ENCODE assay signal across 8 mouse cellular contexts in genomic region chr13:59555613-59556192, GRCm38 (mm10). TPM values are rescaled to one million over a fixed set of nuclear protein-coding genes. Genes with fewer than 3 reads are reported as not detected.
DNase-seq lines count a peak whose midpoint lies in the region; ATAC-seq and TF ChIP-seq lines count a peak whose summit lies in the region.
"Had no signal": no experiment of that assay in that cellular context is flagged by ENCODE, and none has a peak within 500 bp of the region (broad histone marks: within the 10 kb centered on the region; RNA-seq: fewer than 3 reads in every experiment).

No protein-coding gene starts in this region.

- DNase-seq in intestine, embryonic 14.5 days (ENCODE audit: low spot score) = no peak
- no peak for DNase-seq in hindbrain, postnatal 0 days (ENCODE audit: low spot score)
- no peak for DNase-seq in thymus, postnatal 10 days (ENCODE audit: low spot score in 2 of 2)
- DNase-seq in urinary bladder, adult 18-20 months (ENCODE audit: low spot score in 2 of 2) = no peak
- DNase-seq: layer of hippocampus, postnatal 36 days had no signal

- WGBS in intestine, embryonic 14.5 days = 65% methylated on average over 8 of the region's 8 CpGs
- 48% methylated on average over 8 of the region's 8 CpGs for WGBS in intestine, postnatal 0 days
- WGBS in embryonic facial prominence, embryonic 12.5 days = 81% methylated on average over 8 of the region's 8 CpGs
- 70% methylated on average over 8 of the region's 8 CpGs for WGBS in hindbrain, postnatal 0 days
- WGBS in midbrain, embryonic 16.5 days = 80% methylated on average over 8 of the region's 8 CpGs

- no peaks in the 10 kb centered on the region for H3K9me3 ChIP-seq in intestine, embryonic 14.5 days (ENCODE audit: control insufficient read depth, low read length)
- H3K9me3 ChIP-seq in intestine, postnatal 0 days (ENCODE audit: control insufficient read depth) = no peaks in the 10 kb centered on the region
- no peaks in the 10 kb centered on the region for H3K9me3 ChIP-seq in embryonic facial prominence, embryonic 12.5 days
- no peaks in the 10 kb centered on the region for H3K9me3 ChIP-seq in hindbrain, postnatal 0 days (ENCODE audit: low read length)
- H3K9me3 ChIP-seq in midbrain, embryonic 16.5 days (replicated peaks; ENCODE audit: control insufficient read depth, low read length, poor library complexity, severe bottlenecking) = no peaks in the 10 kb centered on the region

- TF ChIP-seq CTCF in intestine, postnatal 0 days (IDR thresholded peaks at IDR 0.05; ENCODE audit: low read depth) = no peak
- TF ChIP-seq CTCF in hindbrain, postnatal 0 days (IDR thresholded peaks at IDR 0.05; ENCODE audit: low read depth) = no peak

- H3K27ac ChIP-seq in intestine, embryonic 14.5 days (ENCODE audit: low read depth) = no peak overlapping the region
- H3K27ac ChIP-seq in intestine, postnatal 0 days (ENCODE audit: low read depth, low read length) = no peak overlapping the region
- H3K27ac ChIP-seq in embryonic facial prominence, embryonic 12.5 days = no peak overlapping the region
- no peak overlapping the region for H3K27ac ChIP-seq in hindbrain, postnatal 0 days
- H3K27ac ChIP-seq in midbrain, embryonic 16.5 days (ENCODE audit: low read length) = no peak overlapping the region

- no peaks in the 10 kb centered on the region for H3K36me3 ChIP-seq in intestine, embryonic 14.5 days (ENCODE audit: control insufficient read depth, insufficient read depth, low read length)
- no peaks in the 10 kb centered on the region for H3K36me3 ChIP-seq in intestine, postnatal 0 days (ENCODE audit: control insufficient read depth, insufficient read depth)
- H3K36me3 ChIP-seq in embryonic facial prominence, embryonic 12.5 days = no peaks in the 10 kb centered on the region
- no peaks in the 10 kb centered on the region for H3K36me3 ChIP-seq in hindbrain, postnatal 0 days (ENCODE audit: insufficient read depth, low read length)
- H3K36me3 ChIP-seq in midbrain, embryonic 16.5 days (ENCODE audit: control insufficient read depth, insufficient read depth, low read length) = no peaks in the 10 kb centered on the region

- H3K4me1 ChIP-seq in intestine, embryonic 14.5 days (replicated peaks; ENCODE audit: control insufficient read depth, insufficient read depth, low read length) = peaks cover 17% of the 10 kb centered on the region; the same call in 1 of the 2 replicates
- no peaks in the 10 kb centered on the region for H3K4me1 ChIP-seq in intestine, postnatal 0 days (replicated peaks; ENCODE audit: control insufficient read depth, insufficient read depth, low read length)
- H3K4me1 ChIP-seq in embryonic facial prominence, embryonic 12.5 days = peaks cover 4% of the 10 kb centered on the region; the same call in 1 of the 2 replicates
- H3K4me1 ChIP-seq in hindbrain, postnatal 0 days (ENCODE audit: insufficient read depth, low read length) = peaks cover 13% of the 10 kb centered on the region
- H3K4me1 ChIP-seq in midbrain, embryonic 16.5 days (ENCODE audit: control insufficient read depth, insufficient read depth, low read length) = peaks cover 22% of the 10 kb centered on the region

- H3K9ac ChIP-seq in intestine, embryonic 14.5 days (ENCODE audit: low read length) = no peak overlapping the region
- H3K9ac ChIP-seq in intestine, postnatal 0 days (ENCODE audit: low read depth, low read length) = no peak overlapping the region
- no peak overlapping the region for H3K9ac ChIP-seq in embryonic facial prominence, embryonic 12.5 days
- 0 out of 2 replicates have a peak overlapping the region, but pooled peaks have one; percentile 7 for H3K9ac ChIP-seq in hindbrain, postnatal 0 days (replicated peaks; ENCODE audit: low read length)
- H3K9ac ChIP-seq in midbrain, embryonic 16.5 days (ENCODE audit: low read depth, low read length) = 0 out of 2 replicates have a peak overlapping the region, but pooled peaks have one; percentile 2

- peak overlapping the region; percentile 95 for H3K4me2 ChIP-seq in intestine, embryonic 14.5 days (ENCODE audit: low read length)
- H3K4me2 ChIP-seq in intestine, postnatal 0 days (replicated peaks; ENCODE audit: low read depth) = no peak overlapping the region; the same call in 1 of the 2 replicates
- peak overlapping the region; percentile 95 for H3K4me2 ChIP-seq in embryonic facial prominence, embryonic 12.5 days (replicated peaks)
- H3K4me2 ChIP-seq in hindbrain, postnatal 0 days (ENCODE audit: low read depth, low read length) = peak overlapping the region; percentile 95
- peak overlapping the region; percentile 82 for H3K4me2 ChIP-seq in midbrain, embryonic 16.5 days (ENCODE audit: low read length)

- H3K4me3 ChIP-seq in intestine, embryonic 14.5 days (ENCODE audit: low read depth, low read length) = peak overlapping the region; percentile 71
- no peak overlapping the region for H3K4me3 ChIP-seq in intestine, postnatal 0 days (ENCODE audit: low read depth, low read length)
- peak overlapping the region; percentile 85; the same call in 1 of the 2 replicates for H3K4me3 ChIP-seq in embryonic facial prominence, embryonic 12.5 days
- peak overlapping the region; percentile 83 for H3K4me3 ChIP-seq in hindbrain, postnatal 0 days (ENCODE audit: low read length)
- H3K4me3 ChIP-seq in midbrain, embryonic 16.5 days (ENCODE audit: low read depth, low read length) = peak overlapping the region; percentile 88

- ATAC-seq in intestine, embryonic 14.5 days (replicated peaks; ENCODE audit: low FRiP score, low TSS enrichment, low read depth) = no peak
- ATAC-seq in intestine, postnatal 0 days = no peak
- no peak; the same call in 1 of the 2 replicates for ATAC-seq in embryonic facial prominence, embryonic 12.5 days (ENCODE audit: insufficient number of reproducible peaks, insufficient read depth, low FRiP score, low TSS enrichment)
- ATAC-seq in hindbrain, postnatal 0 days = no peak
- ATAC-seq in midbrain, embryonic 16.5 days = no peak

- no peaks in the 10 kb centered on the region for H3K27me3 ChIP-seq in intestine, embryonic 14.5 days (replicated peaks; ENCODE audit: control insufficient read depth, insufficient read depth, low read length)
- peaks cover 8% of the 10 kb centered on the region; the same call in 1 of the 2 replicates for H3K27me3 ChIP-seq in intestine, postnatal 0 days (replicated peaks; ENCODE audit: control insufficient read depth, insufficient read depth, low read length)
- H3K27me3 ChIP-seq in embryonic facial prominence, embryonic 12.5 days = no peaks in the 10 kb centered on the region
- no peaks in the 10 kb centered on the region for H3K27me3 ChIP-seq in hindbrain, postnatal 0 days (ENCODE audit: insufficient read depth, low read length)
- H3K27me3 ChIP-seq in midbrain, embryonic 16.5 days (ENCODE audit: control insufficient read depth, insufficient read depth, low read depth, low read length) = no peaks in the 10 kb centered on the region

RNA-seq across cellular contexts. Expression of gene Agtpbp1, which starts 29.3 kb away (rescaled TPM):
- polyA plus RNA-seq in intestine, embryonic 14.5 days (2014; fragmentation: Nextera tagmentation; extraction: Ambion mirVana) = 22.5 and 26.7 TPM in 2 replicates
- 7.3 TPM in 2 replicates for polyA plus RNA-seq in intestine, postnatal 0 days (2015; fragmentation: Nextera tagmentation; extraction: Ambion mirVana)
- polyA plus RNA-seq in embryonic facial prominence, embryonic 12.5 days (2016; fragmentation: Nextera tagmentation; extraction: Ambion mirVana) = 20.7 and 21.3 TPM in 2 replicates
- total RNA-seq in hindbrain, postnatal 0 days (2014; rRNA removed) = 107 and 128 TPM in 2 replicates
- polyA plus RNA-seq in hindbrain, postnatal 0 days (2015; fragmentation: Nextera tagmentation; extraction: Ambion mirVana) = 65.6 and 72.1 TPM in 2 replicates
- polyA plus RNA-seq in midbrain, embryonic 16.5 days (2015; fragmentation: Nextera tagmentation; extraction: Ambion mirVana) = 73.9 and 76.0 TPM in 2 replicates

RNA-seq across cellular contexts. Expression of gene Naa35, which starts 29.4 kb away (rescaled TPM):
- polyA plus RNA-seq in intestine, embryonic 14.5 days (2014; fragmentation: Nextera tagmentation; extraction: Ambion mirVana) = 79.6 and 83.3 TPM in 2 replicates
- 39.8 and 44.7 TPM in 2 replicates for polyA plus RNA-seq in intestine, postnatal 0 days (2015; fragmentation: Nextera tagmentation; extraction: Ambion mirVana)
- 107 and 127 TPM in 2 replicates for polyA plus RNA-seq in embryonic facial prominence, embryonic 12.5 days (2016; fragmentation: Nextera tagmentation; extraction: Ambion mirVana)
- total RNA-seq in hindbrain, postnatal 0 days (2014; rRNA removed) = 98.5 and 99.9 TPM in 2 replicates
- polyA plus RNA-seq in hindbrain, postnatal 0 days (2015; fragmentation: Nextera tagmentation; extraction: Ambion mirVana) = 99.6 and 118 TPM in 2 replicates
- 148 and 165 TPM in 2 replicates for polyA plus RNA-seq in midbrain, embryonic 16.5 days (2015; fragmentation: Nextera tagmentation; extraction: Ambion mirVana)

Comparison
In these comparisons a context has a peak if more than half of its experiments do, and no peak if none do; other contexts are left out.
1. H3K9ac ChIP-seq: peak in hindbrain, postnatal 0 days (single experiment) and midbrain, embryonic 16.5 days (single experiment); none in intestine, embryonic 14.5 days (single experiment), intestine, postnatal 0 days (single experiment) and embryonic facial prominence, embryonic 12.5 days (single experiment).